Mouse (Mus musculus): Measurements from ENCODE around the gene Lcn10.

DNA sequence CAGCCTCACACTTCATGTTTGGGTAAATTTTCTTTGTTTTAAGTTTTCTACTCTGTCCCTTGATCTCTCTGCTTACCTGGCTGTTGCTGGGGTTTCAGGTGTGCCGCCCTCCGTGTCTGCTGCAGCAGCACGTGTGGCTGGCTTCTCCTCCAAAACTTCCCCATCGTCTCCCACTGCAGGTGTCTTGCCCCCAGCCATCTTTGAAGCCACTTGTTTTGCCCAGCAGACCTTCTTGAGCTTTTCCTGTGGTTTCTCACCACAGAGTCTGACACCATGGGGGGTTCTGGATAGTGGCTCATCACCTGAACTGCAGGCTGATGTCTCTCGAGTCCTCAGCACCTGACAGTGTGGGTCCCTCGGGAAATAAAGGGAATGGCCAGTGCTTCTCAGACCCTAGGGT is 3.0 kb upstream of the Lcn10 start:
- TF ChIP-seq POLR2A (IDR thresholded peaks at IDR 0.05; ENCODE audit: extremely low read depth, insufficient read depth, low read length) = no peak
- TF ChIP-seq CTCF (IDR thresholded peaks at IDR 0.05; ENCODE audit: extremely low read depth, insufficient read depth, low read length) = no peak

Measured in cortical plate, adult 2 months (tissue).